Mouse (Mus musculus): ENCODE measurements around the gene Gm49337. TPM values are rescaled to one million over a fixed set of nuclear protein-coding genes. Genes with fewer than 3 reads are reported as not detected.
"Not testable (repeated sequence)": the region's sequence is repeated elsewhere in the genome, so short reads cannot be mapped to it uniquely, and the experiment has no call there.

Gene Gm49337
- total RNA-seq, 2 experiments from 2014 or later: 0.48 TPM; not detected in 1

- ATAC-seq (ENCODE audit: poor library complexity, severe bottlenecking): no peak
Measured at GRCm38 (mm10) chr4:116204422-116204821, 31.2 kb downstream of the Gm49337 start.

- no peak for ATAC-seq (ENCODE audit: poor library complexity, severe bottlenecking)
Measured at GRCm38 (mm10) chr4:116206531-116206930, 33.3 kb downstream of the Gm49337 start.

DNA sequence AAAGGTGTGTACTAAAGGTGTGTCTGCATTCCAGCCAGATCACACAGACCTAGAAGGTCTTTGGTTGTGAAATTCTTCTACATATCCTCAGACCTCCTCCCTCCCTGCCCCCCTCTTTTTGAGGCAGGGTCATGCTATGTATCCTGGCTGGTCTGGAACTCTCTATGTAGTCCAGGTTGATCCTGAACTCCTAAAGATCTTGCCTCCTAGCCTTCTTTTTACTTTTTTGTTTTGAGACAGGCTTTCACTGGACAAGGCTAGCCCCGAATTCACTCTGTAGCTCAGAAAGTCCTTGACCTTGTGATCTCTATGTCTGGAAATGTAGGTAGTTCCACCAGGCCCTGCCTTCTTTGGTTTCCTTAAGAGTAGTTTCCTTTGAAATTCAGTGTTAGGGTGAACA is 35.7 kb downstream of the Gm49337 start:
- ATAC-seq (ENCODE audit: poor library complexity, severe bottlenecking): no peak

DNA sequence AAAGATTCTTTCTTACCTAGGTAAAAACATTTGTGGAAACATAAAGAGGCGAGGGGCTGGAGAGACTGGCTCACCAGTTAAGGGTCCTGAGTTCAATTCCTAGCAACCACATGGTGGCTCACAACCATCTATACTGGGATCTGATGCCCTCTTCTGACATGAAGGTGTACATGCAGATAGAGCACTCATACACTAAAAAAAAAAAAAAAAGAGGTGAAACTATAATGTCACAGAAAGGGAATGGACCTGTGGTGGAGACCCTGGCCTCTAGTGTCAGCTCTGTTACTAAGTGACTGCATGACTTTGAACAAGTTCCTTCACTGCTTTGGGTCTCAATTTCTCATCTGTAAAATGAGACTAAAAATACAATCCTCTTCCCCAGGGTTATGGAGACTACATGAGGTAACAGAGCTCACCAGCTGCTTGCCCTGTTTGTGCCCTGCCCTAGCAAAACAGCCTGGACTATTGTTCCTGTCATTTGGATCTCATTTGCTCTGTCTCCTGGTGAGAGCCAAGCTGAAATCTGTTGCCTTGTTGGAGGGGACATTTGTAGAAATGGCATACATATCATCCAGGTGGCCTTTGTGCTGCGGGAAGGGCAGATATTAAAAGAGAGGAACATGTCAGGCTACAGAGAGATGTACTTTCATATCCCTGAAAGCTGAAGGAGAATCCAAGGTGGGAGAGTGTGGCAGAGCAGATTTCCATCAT is 42.9 kb downstream of the Gm49337 start:
- no peak for ATAC-seq (ENCODE audit: poor library complexity, severe bottlenecking)

DNA sequence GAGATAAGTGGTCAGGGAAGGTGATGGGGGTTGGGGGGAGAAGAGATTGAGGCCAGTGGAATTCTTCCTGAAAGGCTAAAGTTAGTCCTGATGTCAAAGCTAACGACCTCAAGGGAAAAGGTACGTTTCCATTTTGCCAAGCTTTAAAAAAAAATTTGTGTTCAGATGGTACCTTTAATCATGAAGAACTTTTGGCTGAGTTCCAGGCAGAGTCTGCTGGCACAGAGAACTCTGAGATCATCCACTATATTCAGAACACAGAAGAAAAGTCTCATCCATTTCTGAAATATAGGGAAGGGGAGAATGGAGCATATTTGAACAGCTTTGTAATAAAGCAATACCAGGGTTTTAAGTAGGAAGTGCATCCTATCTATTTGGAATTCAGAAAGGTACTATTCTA is 43.9 kb downstream of the Gm49337 start:
- no peak for ATAC-seq (ENCODE audit: poor library complexity, severe bottlenecking)

- not testable (repeated sequence) for ATAC-seq (ENCODE audit: poor library complexity, severe bottlenecking)
Measured at GRCm38 (mm10) chr4:116217661-116218060, 44.5 kb downstream of the Gm49337 start.

GRCm38 (mm10) chr4:116219056-116219455 is 45.9 kb downstream of the Gm49337 start:
- no peak for ATAC-seq (ENCODE audit: poor library complexity, severe bottlenecking)

DNA sequence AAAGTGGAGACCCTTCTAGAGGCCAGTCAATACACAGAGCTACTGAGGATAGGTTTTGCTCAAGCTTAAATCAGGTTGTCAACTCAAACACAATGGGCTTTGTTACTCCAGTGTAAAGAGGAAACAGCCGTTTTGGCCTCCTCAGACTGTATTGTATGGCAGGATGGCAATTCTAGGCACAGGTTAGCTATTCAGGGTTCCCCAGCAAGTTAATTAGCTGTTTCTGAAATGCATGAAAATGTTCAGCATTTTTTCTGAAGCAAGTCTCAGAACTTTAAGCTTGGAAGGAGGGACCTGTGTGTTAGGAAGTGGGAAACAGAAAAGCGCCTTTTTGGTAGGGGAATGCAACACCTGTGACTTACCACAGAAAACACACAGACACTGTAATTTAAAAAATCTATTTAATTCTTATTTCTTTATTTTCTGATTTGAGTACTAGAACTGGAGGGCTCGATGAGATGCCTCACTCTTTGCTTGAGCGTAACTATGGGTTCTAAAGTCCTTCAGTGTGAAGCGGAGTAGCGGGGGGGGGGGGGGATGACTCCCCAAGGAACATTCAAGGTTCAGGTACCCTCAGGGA is 47.0 kb downstream of the Gm49337 start:
- no peak for ATAC-seq (ENCODE audit: poor library complexity, severe bottlenecking)

DNA sequence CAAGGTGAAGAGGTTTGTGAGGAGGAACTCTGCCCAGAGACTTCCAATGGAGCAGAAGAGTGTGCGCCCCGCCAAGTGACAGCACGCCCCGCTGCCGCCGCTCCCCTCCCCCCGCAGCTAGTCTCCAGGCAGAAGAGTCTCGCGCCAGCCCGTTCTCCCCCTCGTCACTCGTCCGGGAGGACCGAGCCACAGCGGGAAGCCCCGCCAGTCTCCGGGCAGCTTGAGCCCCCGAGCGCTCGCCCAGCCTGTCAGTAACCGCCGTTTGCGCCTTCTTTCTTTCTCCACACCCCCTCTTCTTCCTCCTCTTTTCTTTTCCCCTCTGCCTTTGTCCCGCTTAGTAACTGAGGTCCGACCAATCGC is 47.6 kb downstream of the Gm49337 start:
- peak; percentile 63 for ATAC-seq (ENCODE audit: poor library complexity, severe bottlenecking)

DNA sequence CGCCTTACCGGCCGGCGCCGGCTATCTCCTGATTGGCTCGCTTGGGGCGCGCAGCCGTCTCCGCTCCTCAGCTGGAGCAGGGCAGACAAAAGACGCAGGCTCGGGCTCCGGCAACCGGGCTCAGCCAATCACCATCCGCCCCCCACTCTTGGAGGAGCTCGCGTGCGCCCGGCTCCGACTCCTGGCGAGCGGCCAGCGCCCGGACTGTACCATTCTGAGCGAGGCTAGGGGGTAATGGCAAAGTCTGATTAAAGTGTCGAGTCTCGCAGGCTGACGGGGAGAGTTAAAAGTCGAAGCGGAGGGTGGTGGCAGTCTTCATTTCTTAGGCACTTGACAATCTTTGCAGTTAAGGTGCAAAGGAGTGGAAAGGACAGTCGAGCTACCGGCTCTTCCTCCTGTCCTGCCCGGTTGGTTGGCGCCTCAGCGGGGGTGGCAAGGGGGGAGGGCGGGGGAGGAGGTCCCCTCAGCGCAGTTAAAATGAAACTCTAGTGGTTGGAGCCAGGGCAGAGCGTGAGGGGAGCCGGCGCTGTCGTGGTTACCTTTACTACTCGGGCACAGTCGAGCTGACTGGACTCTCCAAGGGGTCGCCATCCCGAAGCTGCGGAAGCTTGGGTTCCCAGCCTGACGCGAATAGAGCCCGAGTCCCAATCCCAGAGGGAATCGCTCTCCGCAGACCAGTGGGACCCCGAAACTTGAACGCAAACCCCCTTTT is 48.1 kb downstream of the Gm49337 start, which contains the start of gene Pik3r3:
Gene Pik3r3, plus strand, starts transcription at position 479 of the 712 bp plus-strand sequence.
- ATAC-seq (ENCODE audit: poor library complexity, severe bottlenecking): peak; percentile 95

DNA sequence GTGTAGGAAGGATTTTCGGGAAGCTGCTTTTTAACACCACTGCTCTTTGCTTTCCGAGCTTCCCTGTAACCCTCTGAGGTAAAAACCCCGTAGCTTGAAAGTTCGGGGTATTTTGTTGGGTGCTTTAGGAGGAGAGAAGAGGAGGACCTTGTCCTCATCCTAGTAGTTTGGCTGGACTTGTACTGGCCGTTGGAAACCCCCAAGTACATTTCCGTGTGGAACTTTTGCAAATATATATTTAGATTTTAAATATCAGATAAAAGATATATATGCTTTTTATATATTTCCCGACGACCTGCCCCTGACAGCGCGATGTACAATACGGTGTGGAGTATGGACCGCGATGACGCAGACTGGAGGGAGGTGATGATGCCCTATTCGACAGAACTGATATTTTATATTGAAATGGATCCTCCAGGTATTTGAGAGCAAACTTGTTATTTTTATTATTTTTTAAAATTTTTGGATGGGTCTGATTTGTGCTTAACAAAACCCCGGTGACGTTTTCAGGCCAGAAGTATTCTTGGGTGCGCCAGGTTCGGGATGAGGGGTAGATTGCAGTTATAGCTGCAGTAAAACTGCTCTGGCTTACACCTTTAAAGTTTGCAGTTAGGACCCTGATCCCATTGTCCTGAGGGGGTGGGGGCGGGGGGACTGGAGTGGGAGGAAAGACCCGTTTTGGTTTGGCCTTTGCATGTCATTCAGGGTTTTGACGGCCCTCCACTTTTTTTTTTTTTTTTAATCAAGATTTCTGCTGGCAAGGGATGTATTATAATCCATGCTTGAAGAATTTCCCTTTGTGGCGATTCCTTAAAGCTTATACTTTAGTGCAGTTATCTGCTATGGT is 49.0 kb downstream of the Gm49337 start:
- ATAC-seq (ENCODE audit: poor library complexity, severe bottlenecking): no peak

DNA sequence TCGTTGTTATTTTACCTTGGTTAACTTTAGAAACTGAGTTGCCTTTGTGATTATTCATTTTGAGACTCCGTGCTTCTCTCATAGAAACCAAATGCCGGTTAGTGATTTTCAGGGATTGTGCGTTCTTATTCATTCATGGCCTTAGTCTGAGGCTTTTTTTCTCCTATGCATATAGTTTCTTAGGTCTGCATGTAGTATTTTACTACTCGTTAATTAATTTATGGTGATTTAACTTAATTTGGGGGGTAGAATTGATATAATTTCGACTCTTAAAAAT is 49.6 kb downstream of the Gm49337 start:
- ATAC-seq (ENCODE audit: poor library complexity, severe bottlenecking): no peak

GRCm38 (mm10) chr4:116243377-116243776 is 70.2 kb downstream of the Gm49337 start:
- ATAC-seq (ENCODE audit: poor library complexity, severe bottlenecking): no peak

GRCm38 (mm10) chr4:116244240-116244639 is 71.1 kb downstream of the Gm49337 start:
- ATAC-seq (ENCODE audit: poor library complexity, severe bottlenecking): no peak

GRCm38 (mm10) chr4:116245926-116246325 is 72.7 kb downstream of the Gm49337 start:
- ATAC-seq (ENCODE audit: poor library complexity, severe bottlenecking): not testable (repeated sequence)

DNA sequence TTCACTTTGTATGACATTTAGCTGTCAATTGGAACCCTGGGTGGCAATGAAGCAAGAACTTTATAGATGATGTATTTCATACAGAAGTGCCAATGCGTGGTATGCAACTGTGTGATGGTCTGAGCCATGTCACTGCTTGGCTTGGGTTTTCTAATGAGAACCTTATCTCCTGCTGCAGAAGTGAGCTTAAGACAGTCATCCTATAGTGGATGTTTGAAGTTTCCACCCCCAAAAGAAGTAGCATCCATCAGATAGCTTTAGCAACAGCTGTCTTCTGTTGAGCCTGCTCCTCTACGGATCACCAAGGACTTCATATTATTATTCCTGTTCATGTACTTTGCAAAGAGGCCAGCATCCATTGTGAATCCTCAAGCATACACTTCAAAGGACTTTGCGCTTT is 76.8 kb downstream of the Gm49337 start:
- no peak for ATAC-seq (ENCODE audit: poor library complexity, severe bottlenecking)

- ATAC-seq (ENCODE audit: poor library complexity, severe bottlenecking): no peak
Measured at GRCm38 (mm10) chr4:116268220-116268619, 95.0 kb downstream of the Gm49337 start.

DNA sequence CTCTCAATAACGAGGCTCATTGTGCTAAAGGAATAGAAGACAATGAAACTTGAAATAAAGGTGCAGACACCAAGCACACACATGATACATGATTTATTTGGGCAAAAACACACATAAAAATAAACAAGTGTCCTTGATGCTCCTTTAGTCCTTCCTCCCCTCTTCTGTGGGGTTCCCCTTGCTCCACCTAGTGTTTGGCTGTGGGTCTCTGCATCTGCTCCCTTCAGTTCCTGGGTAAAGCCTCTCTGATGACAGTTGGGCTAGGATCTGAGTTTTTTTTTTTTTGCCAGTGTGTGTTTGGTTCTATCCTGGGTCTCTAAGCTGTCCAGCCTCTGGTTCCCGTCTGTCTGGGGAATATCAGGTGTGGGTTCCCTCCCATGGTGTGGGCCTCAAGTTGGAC is 109.0 kb downstream of the Gm49337 start:
- ATAC-seq (ENCODE audit: poor library complexity, severe bottlenecking): no peak

DNA sequence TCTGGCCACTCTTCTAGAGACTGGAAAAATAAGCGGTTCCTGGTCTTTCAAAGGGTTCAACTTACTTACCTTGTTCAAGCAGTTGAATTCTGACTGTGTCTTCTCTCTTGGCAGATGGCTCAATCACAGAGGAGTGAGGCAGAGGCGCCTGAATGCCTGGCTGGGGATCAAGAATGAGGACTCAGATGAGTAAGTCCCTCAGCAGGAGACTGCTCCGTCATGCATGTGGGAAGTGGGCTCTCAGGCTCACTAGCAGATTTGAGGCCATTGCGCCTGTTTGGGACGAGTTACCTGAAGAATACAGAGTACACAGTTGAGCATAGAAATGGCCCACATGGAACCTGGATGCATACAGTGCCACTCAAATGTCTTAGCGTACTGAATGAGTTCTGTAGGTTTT is 118.4 kb downstream of the Gm49337 start:
- no peak for ATAC-seq (ENCODE audit: poor library complexity, severe bottlenecking)

GRCm38 (mm10) chr4:116293296-116293695 is 120.1 kb downstream of the Gm49337 start:
- no peak for ATAC-seq (ENCODE audit: poor library complexity, severe bottlenecking)

DNA sequence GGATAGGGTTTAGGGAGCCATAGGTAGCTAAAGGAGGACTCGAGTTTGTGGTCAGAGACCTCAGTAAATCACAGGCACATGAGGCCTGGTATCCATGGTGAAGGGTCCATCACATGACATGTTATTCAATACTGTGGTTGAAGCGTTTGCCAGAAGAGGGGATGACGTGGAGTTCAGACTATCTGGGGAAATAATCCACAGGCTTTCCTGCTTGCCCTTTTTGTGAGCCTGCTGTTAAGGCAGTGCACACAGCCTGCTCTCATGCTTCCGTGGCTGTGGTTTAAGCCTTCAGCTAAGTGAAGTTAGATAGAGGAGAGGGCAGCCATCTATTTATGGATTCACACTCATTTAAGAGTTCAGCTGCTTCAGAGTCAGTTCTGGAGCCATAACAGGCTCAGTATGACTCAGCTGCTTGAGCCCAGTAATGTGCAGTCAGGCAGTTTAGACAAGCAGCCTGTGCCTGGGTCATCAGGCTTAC is 127.7 kb downstream of the Gm49337 start:
- no peak for ATAC-seq (ENCODE audit: poor library complexity, severe bottlenecking)
